Mouse (Mus musculus) regulatory T cell (primary cell): ENCODE measurements around the gene Hip1.

Experiments used
- in situ Hi-C: fragments of 300-600 bp; cut with MboI, MseI; formaldehyde crosslinking; loops from one replicate; pipeline ENCODE4 v1.15.1; 2025; ENCODE audit warnings: high pct_unique_total_duplicates

The Hip1 gene

DNA sequence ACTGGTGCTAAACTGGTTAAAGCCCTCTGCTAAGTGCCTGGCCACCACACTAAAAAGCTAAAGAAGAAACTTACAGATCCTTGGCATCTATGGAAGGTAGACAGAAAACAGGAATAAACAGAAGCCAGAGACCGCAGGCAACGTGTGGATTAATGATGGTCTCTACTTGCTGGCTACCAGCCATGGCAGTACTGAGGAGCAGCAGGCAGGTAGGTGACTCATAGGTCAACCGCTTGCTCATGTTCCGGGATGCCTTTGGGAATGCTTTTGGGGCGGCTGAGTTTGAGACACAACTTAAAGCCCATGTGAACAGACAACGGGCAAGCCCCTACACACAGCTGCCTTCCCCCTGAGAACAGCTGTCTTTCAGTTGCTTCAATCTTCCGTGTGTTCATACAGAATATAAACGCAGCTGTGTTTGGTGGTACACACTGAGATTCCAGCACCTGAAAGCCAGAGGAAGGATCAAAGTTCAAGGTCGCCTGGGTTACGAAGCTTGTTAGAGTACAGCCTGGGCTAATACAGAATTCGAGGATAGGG lies 13.5 kb downstream of the Hip1 start:
- in situ Hi-C loops: no loop called here

- in situ Hi-C loops: no loop called here
These were observed 15.0 kb downstream of the Hip1 start for GRCm38 (mm10) chr5:135529964-135530363.

DNA sequence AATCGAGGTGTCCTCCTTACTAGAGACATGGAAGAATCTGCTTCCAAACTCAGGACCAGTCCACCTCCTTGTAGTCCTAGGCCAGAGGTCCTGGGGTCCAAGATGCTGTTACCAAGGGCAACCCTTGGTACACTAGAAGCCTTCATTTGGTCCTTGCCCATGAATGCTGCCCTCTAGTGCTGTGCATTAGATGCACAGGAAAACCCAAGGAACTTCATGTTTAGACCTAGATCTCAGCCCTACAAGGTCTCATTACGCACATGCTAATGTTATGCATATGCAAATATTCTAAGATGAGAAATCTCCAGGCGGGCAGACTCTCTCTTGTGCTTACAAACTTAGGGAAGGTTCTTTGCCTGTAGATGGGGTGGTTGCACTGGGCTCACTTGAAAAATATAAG lies 15.6 kb downstream of the Hip1 start:
- in situ Hi-C loops: no loop called here

GRCm38 (mm10) chr5:135527986-135528385 lies 16.9 kb downstream of the Hip1 start:
- in situ Hi-C loops: no loop called here

- in situ Hi-C loops: no loop called here
These were observed 20.0 kb downstream of the Hip1 start for GRCm38 (mm10) chr5:135524660-135525560.

DNA sequence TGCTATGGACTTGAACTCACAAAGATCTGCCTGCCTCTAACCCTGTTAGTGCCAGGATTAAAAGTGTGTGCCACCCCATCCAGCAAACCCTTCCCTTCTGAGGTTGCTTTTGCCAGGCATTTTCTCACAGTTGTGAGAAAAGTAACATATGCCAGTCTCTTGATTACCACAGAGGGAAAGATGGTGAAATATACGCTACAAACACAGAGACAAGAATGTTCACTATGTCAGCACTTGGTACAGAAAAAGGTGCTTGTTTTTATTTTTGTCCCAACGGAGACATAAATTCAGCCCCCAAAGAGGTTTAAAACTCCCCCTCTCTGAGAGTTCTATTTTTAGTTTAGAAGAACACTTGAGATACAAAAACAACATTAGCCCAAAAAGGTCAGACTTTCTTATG lies 20.8 kb downstream of the Hip1 start:
- in situ Hi-C loops: no loop called here

GRCm38 (mm10) chr5:135522111-135522722 lies 22.7 kb downstream of the Hip1 start:
- in situ Hi-C loops: no loop called here

DNA sequence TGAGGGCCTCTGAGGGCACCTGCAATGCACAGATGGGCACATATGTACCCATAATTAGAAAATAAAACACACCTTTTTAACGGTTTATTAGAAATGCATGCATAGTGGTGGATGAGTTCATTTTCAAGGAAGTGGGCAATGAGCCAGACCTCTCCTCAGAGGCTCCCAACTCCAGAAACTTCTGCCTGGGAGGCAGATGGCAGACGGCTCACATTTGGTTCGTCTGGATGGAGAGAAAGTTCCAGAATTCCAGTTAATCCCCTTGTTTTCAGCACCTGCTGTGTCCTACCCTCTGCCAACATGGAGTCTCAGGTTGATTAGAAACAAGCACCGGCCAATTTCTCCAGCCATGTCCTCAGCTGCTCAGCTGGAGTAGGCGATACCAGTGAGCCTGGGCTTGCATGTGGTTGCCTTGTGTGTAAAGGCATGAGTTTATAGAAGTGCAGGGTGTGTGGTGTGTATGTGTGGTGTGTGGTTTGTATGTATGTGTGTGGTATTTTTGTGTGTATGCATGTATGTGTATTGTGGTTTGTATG lies 27.5 kb downstream of the Hip1 start:
- in situ Hi-C loops: no loop called here

DNA sequence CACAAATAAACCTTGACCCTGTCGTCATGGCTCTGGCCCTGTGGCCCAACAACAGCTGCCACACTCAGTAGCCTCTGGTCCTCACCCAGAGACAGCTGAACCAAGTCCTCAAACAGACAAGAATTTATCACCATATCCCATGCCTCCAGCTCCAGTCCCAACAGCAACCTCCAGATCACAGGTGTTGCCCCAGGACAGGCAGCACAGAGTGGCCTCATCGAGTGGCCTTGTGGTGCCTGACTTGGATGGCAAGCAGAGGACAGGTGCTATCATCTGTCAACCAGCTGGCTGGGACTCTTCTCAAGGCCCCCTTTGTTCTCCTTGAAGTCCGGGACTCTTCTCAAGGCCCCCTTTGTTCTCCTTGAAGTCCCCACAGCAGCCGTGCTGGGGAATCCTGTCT lies 31.8 kb downstream of the Hip1 start:
- in situ Hi-C loops: no loop called here

DNA sequence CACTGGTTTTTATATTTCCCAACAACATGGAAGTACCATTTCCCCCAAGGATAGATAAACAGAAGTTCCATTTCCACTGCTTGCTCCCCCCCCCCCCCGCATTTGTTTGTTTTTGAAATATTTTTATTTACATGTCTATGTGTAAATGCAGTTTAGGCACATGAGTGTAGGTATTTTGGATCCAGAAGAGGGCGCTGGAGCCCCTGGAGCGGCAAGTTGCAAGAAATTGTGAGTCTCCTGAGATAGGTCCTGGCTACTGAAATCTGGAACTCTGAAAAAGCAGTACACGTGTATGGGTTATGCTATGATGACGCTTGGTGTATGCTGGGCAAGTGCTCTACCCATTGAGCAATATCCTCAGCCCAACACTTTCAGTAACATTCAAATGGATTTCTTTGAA lies 33.8 kb downstream of the Hip1 start:
- in situ Hi-C loops: no loop called here

DNA sequence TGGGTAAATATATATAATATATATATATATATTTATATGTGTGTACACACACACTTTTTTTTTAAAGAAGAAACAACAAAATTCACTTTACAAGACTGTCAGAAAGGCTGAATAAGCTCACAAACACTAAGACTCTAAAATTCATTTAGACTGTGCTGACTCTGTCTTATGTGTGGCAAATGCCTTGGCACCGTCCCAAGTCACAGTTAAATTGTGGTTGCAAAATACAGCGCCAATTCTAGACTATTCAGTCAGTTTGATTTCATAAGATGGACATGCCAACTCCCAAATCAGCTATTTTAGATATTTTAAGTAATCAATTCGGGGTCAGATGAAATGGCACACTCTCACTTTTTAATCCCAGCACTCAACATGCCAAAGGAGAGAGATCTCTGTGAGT lies 36.6 kb downstream of the Hip1 start:
- in situ Hi-C loops: no loop called here

GRCm38 (mm10) chr5:135507561-135508273 lies 37.2 kb downstream of the Hip1 start:
- in situ Hi-C loops: no loop called here

GRCm38 (mm10) chr5:135505442-135505841 lies 39.5 kb downstream of the Hip1 start:
- in situ Hi-C loops: no loop called here

- in situ Hi-C loops: no loop called here
These were observed 42.0 kb downstream of the Hip1 start for GRCm38 (mm10) chr5:135502931-135503330.

DNA sequence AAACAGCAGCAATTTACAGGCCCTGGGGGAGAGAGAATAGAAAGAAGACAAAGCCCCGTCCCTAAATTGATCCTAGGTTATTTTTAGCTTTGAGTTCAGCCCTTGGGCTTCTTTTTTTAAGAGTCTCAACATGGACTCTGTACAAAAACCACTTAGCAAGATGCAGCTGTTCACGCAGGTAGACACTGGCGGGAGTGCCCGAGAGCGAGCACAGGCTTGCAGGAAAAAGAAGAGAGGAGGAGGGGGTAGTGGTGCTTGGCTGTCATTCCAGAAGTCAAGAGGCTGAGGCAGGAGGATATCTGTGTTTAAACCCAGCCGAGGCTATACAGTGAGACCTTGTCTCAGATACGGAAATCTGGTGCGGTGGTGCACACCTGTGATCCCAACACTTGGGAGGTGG lies 42.9 kb downstream of the Hip1 start:
- in situ Hi-C loops: no loop called here

GRCm38 (mm10) chr5:135498914-135499313 lies 46.0 kb downstream of the Hip1 start:
- in situ Hi-C loops: no loop called here

DNA sequence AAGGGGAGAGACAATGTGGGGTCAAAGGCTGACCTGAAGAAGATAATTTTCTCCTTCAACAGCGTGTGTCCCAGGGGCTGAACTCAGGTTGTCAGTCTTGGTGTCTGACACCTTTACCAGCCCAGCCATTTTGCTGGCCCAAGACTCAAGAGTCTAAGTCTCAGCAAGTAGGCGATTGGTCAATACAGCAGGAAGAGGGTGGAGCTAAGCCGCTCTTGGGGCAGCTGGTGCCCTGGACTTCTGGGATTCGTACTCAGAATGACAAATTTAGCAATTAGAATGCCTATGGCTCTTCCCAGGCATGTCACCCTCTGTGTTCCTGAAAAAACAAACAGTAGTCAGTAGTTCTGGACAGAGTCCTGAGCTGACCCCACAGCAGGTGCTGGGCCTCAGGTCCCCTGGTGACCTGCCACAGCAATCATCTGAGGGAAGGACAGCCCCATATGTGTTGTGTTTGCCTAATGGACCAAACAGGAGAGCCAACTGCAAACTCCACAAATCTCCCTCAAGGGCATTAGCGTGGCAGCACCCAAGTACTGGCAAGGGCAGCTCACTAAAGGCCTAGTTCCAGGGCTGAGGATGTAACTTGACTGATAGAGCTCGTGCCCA lies 47.5 kb downstream of the Hip1 start:
- in situ Hi-C loops: no loop called here

DNA sequence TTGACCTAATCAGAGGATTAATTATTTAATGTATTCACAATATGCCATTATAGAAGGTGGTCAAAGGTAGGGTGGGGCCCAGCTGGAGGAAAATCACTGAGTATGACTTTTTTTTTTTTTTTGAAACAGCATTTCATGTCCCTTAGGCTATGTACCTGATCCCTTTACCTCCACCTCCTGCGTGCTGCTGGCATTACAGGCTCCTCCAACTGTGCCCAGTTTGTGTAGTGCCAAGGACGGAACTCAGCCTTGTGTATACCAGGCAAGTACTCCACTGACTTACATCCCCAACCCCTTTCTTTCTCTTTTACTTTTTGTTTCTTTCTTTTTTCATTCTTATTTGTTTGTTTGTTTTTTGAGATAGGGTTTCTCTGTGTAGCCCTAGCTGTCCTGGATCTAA lies 48.4 kb downstream of the Hip1 start:
- in situ Hi-C loops: no loop called here

- in situ Hi-C loops: no loop called here
These were observed 49.4 kb downstream of the Hip1 start for GRCm38 (mm10) chr5:135495471-135495870.

GRCm38 (mm10) chr5:135494183-135494910 lies 50.6 kb downstream of the Hip1 start:
- in situ Hi-C loops: no loop called here

DNA sequence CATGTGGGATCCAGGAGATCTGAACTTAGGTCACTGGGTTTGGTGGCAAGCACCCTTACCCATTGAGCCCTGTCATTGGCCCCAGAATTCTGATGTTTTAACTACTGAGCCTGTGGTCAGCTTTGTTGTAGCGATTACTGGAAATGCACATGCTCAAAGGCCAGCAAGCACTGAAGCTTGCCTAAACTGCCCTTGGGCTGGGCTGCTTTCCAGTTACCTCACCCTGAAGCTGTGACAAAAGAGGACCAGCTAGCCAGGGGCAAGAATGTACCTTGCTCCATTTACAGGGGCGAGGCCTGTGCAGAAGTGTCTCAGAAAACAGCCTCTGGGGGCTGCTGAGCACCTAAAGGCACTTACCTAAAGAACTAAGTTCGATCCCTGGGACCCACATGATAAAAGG lies 51.8 kb downstream of the Hip1 start:
- in situ Hi-C loops: no loop called here
